Mouse (Mus musculus): ENCODE measurements around the gene Wdr18.
"Not testable (repeated sequence)": the region's sequence is repeated elsewhere in the genome, so short reads cannot be mapped to it uniquely, and the experiment has no call there.

Gene Wdr18

GRCm38 (mm10) chr10:79946752-79947322, 13.1 kb upstream of the Wdr18 start:
- DNase-seq (ENCODE audit: low read depth, low spot score): no peak

GRCm38 (mm10) chr10:79947502-79947901, 12.4 kb upstream of the Wdr18 start:
- no peak for DNase-seq (ENCODE audit: low read depth, low spot score)

- no peak for DNase-seq (ENCODE audit: low read depth, low spot score)
Measured at GRCm38 (mm10) chr10:79949873-79950272, 10.1 kb upstream of the Wdr18 start.

GRCm38 (mm10) chr10:79950661-79951060, 9.3 kb upstream of the Wdr18 start:
- no peak for DNase-seq (ENCODE audit: low read depth, low spot score)

- DNase-seq (ENCODE audit: low read depth, low spot score): no peak
Measured at GRCm38 (mm10) chr10:79953946-79954345, 6.0 kb upstream of the Wdr18 start.

- no peak for DNase-seq (ENCODE audit: low read depth, low spot score)
Measured at GRCm38 (mm10) chr10:79955691-79956090, 4.3 kb upstream of the Wdr18 start.

- DNase-seq (ENCODE audit: low read depth, low spot score): no peak
Measured at GRCm38 (mm10) chr10:79956643-79957154, 3.3 kb upstream of the Wdr18 start.

- peak; percentile 87 for DNase-seq (ENCODE audit: low read depth, low spot score)
Measured at GRCm38 (mm10) chr10:79958140-79958816, 1.7 kb upstream of the Wdr18 start.

GRCm38 (mm10) chr10:79959412-79959811, 540 bp upstream of the Wdr18 start:
- not testable (repeated sequence) for DNase-seq (ENCODE audit: low read depth, low spot score)

GRCm38 (mm10) chr10:79960671-79961294, 831 bp downstream of the Wdr18 start:
- DNase-seq (ENCODE audit: low read depth, low spot score): no peak

- no peak for DNase-seq (ENCODE audit: low read depth, low spot score)
Measured at GRCm38 (mm10) chr10:79964727-79965126, 4.8 kb downstream of the Wdr18 start.

GRCm38 (mm10) chr10:79965325-79965724, 5.4 kb downstream of the Wdr18 start:
- no peak for DNase-seq (ENCODE audit: low read depth, low spot score)

GRCm38 (mm10) chr10:79966886-79967400, 7.0 kb downstream of the Wdr18 start:
- no peak for DNase-seq (ENCODE audit: low read depth, low spot score)

GRCm38 (mm10) chr10:79968181-79968580, 8.2 kb downstream of the Wdr18 start:
- no peak for DNase-seq (ENCODE audit: low read depth, low spot score)

- no peak for DNase-seq (ENCODE audit: low read depth, low spot score)
Measured at GRCm38 (mm10) chr10:79969124-79969568, 9.2 kb downstream of the Wdr18 start.

- no peak for DNase-seq (ENCODE audit: low read depth, low spot score)
Measured at GRCm38 (mm10) chr10:79970415-79971182, 10.6 kb downstream of the Wdr18 start, which contains the start of gene Grin3b. Grin3b (plus strand) TSS chr10:79970715.

- no peak for DNase-seq (ENCODE audit: low read depth, low spot score)
Measured at GRCm38 (mm10) chr10:79971183-79971497, 11.2 kb downstream of the Wdr18 start.

GRCm38 (mm10) chr10:79972831-79973230, 12.9 kb downstream of the Wdr18 start:
- no peak for DNase-seq (ENCODE audit: low read depth, low spot score)

- DNase-seq (ENCODE audit: low read depth, low spot score): no peak
Measured at GRCm38 (mm10) chr10:79974087-79974486, 14.1 kb downstream of the Wdr18 start.

GRCm38 (mm10) chr10:79974668-79975067, 14.7 kb downstream of the Wdr18 start:
- no peak for DNase-seq (ENCODE audit: low read depth, low spot score)

- no peak for DNase-seq (ENCODE audit: low read depth, low spot score)
Measured at GRCm38 (mm10) chr10:79976071-79976721, 16.2 kb downstream of the Wdr18 start.
